Mouse (Mus musculus) ES-CJ7 (cell line): ENCODE data around the gene Zscan4d.
"Not testable (repeated sequence)": the region's sequence is repeated elsewhere in the genome, so short reads cannot be mapped to it uniquely, and the experiment has no call there.

Experiments
- DNase-seq: peaks from one replicate; pipeline ENCODE4 v3.0.0; 2011; ENCODE audit warnings: low read depth, low spot score

Gene Zscan4d

GRCm38 (mm10) chr7:11166059-11166458, at the start of gene Zscan4d:
Gene Zscan4d (minus strand): TSS chr7:11166159.
- not testable (repeated sequence) for DNase-seq

- DNase-seq = peak; percentile 60
These were observed 7.9 kb downstream of the Zscan4d start for GRCm38 (mm10) chr7:11158036-11158435.
